Mouse (Mus musculus): ENCODE measurements around the gene Pacsin3. TPM values are rescaled to one million over a fixed set of nuclear protein-coding genes. Genes with fewer than 3 reads are reported as not detected.

Pacsin3 gene
- polyA plus RNA-seq, 1 experiment from 2014 or later: 28.9 TPM

DNA sequence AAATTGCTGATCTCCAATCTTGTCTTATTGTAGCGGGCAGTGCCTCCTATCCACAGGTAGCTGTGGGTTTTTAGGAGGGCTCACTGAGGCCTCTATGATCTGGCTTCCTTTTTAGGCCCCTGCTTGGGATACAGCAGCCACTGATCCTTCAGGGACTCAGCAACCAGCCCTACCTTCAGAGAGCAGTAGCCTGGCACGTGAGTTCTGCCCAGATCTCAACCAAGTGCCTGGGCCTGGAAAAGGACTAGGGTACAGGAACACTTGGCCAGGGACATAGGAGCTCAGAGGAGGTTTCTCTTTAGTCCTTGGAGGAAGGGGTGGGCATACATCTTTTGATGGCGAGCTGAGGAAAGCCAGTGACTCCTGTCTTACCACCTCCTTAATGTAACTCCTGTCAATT is 12.3 kb downstream of the Pacsin3 start:
- no peak overlapping the region for H3K4me3 ChIP-seq (ENCODE audit: low read depth, low read length)
- H3K27me3 ChIP-seq (ENCODE audit: control insufficient read depth, insufficient read depth, low read length): no peaks in the 10 kb centered on the region
- no peak overlapping the region for H3K4me2 ChIP-seq (ENCODE audit: low read depth, low read length, severe bottlenecking)
- no peaks in the 10 kb centered on the region for H3K9me3 ChIP-seq (ENCODE audit: control insufficient read depth, low read length)
- H3K27ac ChIP-seq (ENCODE audit: low read depth, low read length): no peak overlapping the region
- ATAC-seq (replicated peaks; ENCODE audit: low FRiP score) (no peak), DNase-seq (ENCODE audit: low spot score) (no peak)
- H3K4me1 ChIP-seq (replicated peaks; ENCODE audit: control insufficient read depth, insufficient read depth, low read length): peaks cover 9% of the 10 kb centered on the region
- no peak overlapping the region for H3K9ac ChIP-seq (ENCODE audit: low read length)
- 89% methylated on average over 3 of the region's 3 CpGs for WGBS
- H3K36me3 ChIP-seq (ENCODE audit: control insufficient read depth, insufficient read depth, low read length): peaks cover 7% of the 10 kb centered on the region; the same call in 1 of the 2 replicates

DNA sequence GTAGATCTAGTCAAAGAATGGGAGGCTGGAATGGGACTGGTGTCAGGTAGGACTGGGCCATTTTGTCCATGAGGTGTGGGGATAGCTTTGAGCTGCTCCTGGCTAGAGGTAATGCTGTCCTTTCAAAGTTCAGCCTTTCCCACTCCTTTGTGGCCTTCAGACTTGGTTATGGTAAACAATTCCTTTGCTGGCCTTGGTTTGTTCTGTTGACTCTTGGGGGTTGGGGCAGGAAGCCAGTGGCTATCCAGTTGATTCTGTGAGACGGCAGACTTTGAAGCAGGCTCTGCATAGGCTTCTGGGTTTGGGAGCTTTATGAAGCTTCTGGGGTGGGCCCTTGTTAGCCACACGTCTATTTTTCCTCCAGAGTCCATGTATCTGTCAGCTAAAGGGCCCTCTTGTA is 13.0 kb downstream of the Pacsin3 start:
- DNase-seq (ENCODE audit: low spot score): no peak
- Histone ChIP-seq H3K27me3 (ENCODE audit: control insufficient read depth, insufficient read depth, low read length) (no peaks in the 10 kb centered on the region), H3K9me3 (ENCODE audit: control insufficient read depth, low read length) (no peaks in the 10 kb centered on the region), H3K36me3 (ENCODE audit: control insufficient read depth, insufficient read depth, low read length) (peaks cover 5% of the 10 kb centered on the region; the same call in 1 of the 2 replicates), H3K27ac (ENCODE audit: low read depth, low read length) (no peak overlapping the region), H3K4me1 (replicated peaks; ENCODE audit: control insufficient read depth, insufficient read depth, low read length) (peaks cover 9% of the 10 kb centered on the region), H3K4me3 (ENCODE audit: low read depth, low read length) (no peak overlapping the region), H3K9ac (ENCODE audit: low read length) (no peak overlapping the region), H3K4me2 (ENCODE audit: low read depth, low read length, severe bottlenecking) (no peak overlapping the region)
- WGBS: 80% methylated on average over 2 of the region's 2 CpGs
- no peak for ATAC-seq (replicated peaks; ENCODE audit: low FRiP score)

DNA sequence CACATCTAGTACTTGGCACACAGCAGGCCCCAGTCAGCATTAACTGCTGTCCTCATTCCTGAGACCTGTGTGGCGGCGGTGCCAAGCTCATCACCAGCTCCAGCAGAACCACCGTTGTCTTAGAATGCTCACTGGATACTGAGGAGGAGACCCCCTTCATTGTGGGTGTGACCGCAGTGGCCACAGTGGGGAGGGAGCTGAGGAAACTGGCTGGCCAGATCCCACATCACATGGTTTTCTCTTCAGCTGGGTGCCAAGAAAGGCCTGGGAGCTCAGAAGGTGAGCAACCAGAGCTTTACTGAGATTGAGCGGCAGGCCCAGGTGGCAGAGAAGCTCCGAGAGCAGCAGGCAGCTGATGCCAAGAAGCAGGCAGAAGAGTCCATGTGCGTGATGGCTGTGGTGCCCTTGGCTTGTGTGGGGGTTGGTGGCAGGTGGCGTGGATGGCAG is 14.0 kb downstream of the Pacsin3 start:
- Histone ChIP-seq H3K27me3 (ENCODE audit: control insufficient read depth, insufficient read depth, low read length) (no peaks in the 10 kb centered on the region), H3K36me3 (ENCODE audit: control insufficient read depth, insufficient read depth, low read length) (peaks cover 5% of the 10 kb centered on the region; the same call in 1 of the 2 replicates), H3K9me3 (ENCODE audit: control insufficient read depth, low read length) (no peaks in the 10 kb centered on the region), H3K9ac (ENCODE audit: low read length) (no peak overlapping the region), H3K4me1 (replicated peaks; ENCODE audit: control insufficient read depth, insufficient read depth, low read length) (peaks cover 2% of the 10 kb centered on the region; the same call in 1 of the 2 replicates), H3K4me2 (ENCODE audit: low read depth, low read length, severe bottlenecking) (no peak overlapping the region), H3K27ac (ENCODE audit: low read depth, low read length) (no peak overlapping the region), H3K4me3 (ENCODE audit: low read depth, low read length) (no peak overlapping the region)
- DNase-seq (ENCODE audit: low spot score) (no peak), ATAC-seq (replicated peaks; ENCODE audit: low FRiP score) (no peak)
- WGBS: 96% methylated on average over 8 of the region's 8 CpGs

DNA sequence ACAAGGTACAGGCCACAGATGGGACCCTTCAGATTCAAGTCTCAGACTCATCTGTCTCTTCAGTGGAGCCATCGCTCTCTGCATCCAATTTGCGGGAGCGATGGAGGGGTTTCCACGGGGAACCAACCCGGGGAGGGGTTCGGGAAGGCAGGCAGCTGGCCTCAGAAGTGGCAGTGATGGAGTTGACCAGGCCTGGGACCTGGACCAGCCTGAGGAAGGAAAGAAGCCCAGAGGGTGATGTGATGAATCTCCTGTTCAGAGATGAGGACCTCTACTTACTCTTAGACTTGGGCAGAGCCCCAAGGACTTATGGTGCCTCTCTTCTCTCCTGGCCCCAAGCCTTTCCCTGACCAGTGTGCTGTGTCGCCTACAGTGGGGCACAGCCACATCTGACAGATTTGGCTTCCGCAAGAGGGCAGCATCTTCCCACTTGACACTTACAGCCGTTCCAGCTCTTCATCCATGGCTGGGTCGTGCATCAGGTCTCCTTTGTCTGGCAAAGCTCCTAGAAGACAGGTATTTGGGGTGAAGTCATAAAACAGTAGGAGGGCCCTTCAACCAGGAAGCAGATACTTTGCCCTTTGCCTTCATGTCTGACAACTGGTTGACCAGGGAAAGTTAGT is 23.1 kb downstream of the Pacsin3 start:
- Histone ChIP-seq H3K36me3 (ENCODE audit: control insufficient read depth, insufficient read depth, low read length) (peaks cover 8% of the 10 kb centered on the region; the same call in 1 of the 2 replicates), H3K27ac (ENCODE audit: low read depth, low read length) (no peak overlapping the region)
- 48% methylated on average over 10 of the region's 10 CpGs for WGBS

DNA sequence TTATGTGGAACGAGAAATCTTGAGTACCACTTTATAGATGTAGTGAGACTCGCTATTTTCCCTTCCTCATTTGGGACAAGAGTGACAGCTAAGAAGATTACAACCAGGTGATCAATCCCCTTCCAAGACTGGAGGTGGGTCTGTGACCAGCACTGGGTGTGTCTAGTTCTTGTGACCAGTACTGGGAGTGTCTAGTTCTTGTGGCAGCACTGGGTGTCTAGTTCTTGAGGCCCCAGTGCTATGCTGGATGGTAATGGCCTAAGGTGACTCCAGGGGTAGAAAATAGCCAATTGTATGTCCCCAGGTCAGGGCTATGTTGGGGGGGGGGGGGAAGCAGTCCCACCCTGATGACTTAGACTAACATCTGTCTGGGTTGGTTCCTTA is 23.6 kb downstream of the Pacsin3 start:
- Histone ChIP-seq H3K27me3 (ENCODE audit: control insufficient read depth, insufficient read depth, low read length) (no peaks in the 10 kb centered on the region), H3K36me3 (ENCODE audit: control insufficient read depth, insufficient read depth, low read length) (peaks cover 8% of the 10 kb centered on the region; the same call in 1 of the 2 replicates), H3K9me3 (ENCODE audit: control insufficient read depth, low read length) (no peaks in the 10 kb centered on the region), H3K9ac (ENCODE audit: low read length) (no peak overlapping the region), H3K4me1 (replicated peaks; ENCODE audit: control insufficient read depth, insufficient read depth, low read length) (no peaks in the 10 kb centered on the region), H3K4me2 (ENCODE audit: low read depth, low read length, severe bottlenecking) (no peak overlapping the region), H3K27ac (ENCODE audit: low read depth, low read length) (no peak overlapping the region), H3K4me3 (ENCODE audit: low read depth, low read length) (no peak overlapping the region)
- DNase-seq (ENCODE audit: low spot score): no peak
- ATAC-seq (replicated peaks; ENCODE audit: low FRiP score): peak; percentile 29; the same call in 1 of the 2 replicates
- 91% methylated on average over 2 of the region's 2 CpGs for WGBS

More for the DNA sequence above, 23.1 kb downstream of the Pacsin3 start:
- no peaks in the 10 kb centered on the region for H3K27me3 ChIP-seq (ENCODE audit: control insufficient read depth, insufficient read depth, low read length)
- no peaks in the 10 kb centered on the region for H3K4me1 ChIP-seq (replicated peaks; ENCODE audit: control insufficient read depth, insufficient read depth, low read length)
- ATAC-seq (replicated peaks; ENCODE audit: low FRiP score) (peak; percentile 64), DNase-seq (ENCODE audit: low spot score) (peak; percentile 78)
- no peak overlapping the region for H3K4me2 ChIP-seq (ENCODE audit: low read depth, low read length, severe bottlenecking)
- no peaks in the 10 kb centered on the region for H3K9me3 ChIP-seq (ENCODE audit: control insufficient read depth, low read length)
- no peak overlapping the region for H3K4me3 ChIP-seq (ENCODE audit: low read depth, low read length)
- H3K9ac ChIP-seq (ENCODE audit: low read length): no peak overlapping the region

DNA sequence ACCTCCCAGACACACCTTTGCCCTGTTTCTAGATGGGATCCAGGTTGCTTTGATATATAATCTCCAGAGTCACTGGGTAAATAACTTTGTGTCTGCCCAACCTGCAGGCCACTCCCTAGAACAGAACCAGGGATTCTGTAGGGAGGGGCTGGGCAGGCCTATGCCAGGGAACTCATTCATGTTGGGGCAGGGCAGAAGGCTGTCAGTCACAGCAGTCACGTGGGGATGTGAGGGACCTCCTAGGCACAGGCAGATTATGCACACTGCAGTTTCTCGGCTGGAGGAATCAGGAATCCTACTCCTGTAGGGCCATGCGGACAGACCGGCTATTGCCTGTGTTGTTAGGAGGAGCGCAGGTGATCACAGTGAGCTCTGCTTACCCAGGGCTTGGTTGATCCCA is 25.6 kb downstream of the Pacsin3 start:
- 48% methylated on average over 5 of the region's 5 CpGs for WGBS
- no peak overlapping the region for H3K4me2 ChIP-seq (ENCODE audit: low read depth, low read length, severe bottlenecking)
- H3K36me3 ChIP-seq (ENCODE audit: control insufficient read depth, insufficient read depth, low read length): no peaks in the 10 kb centered on the region; the same call in 1 of the 2 replicates
- H3K27ac ChIP-seq (ENCODE audit: low read depth, low read length): no peak overlapping the region
- no peaks in the 10 kb centered on the region for H3K9me3 ChIP-seq (ENCODE audit: control insufficient read depth, low read length)
- H3K9ac ChIP-seq (ENCODE audit: low read length): no peak overlapping the region
- DNase-seq (ENCODE audit: low spot score) (no peak), ATAC-seq (replicated peaks; ENCODE audit: low FRiP score) (no peak; the same call in 1 of the 2 replicates)
- H3K4me1 ChIP-seq (replicated peaks; ENCODE audit: control insufficient read depth, insufficient read depth, low read length): no peaks in the 10 kb centered on the region
- no peaks in the 10 kb centered on the region for H3K27me3 ChIP-seq (ENCODE audit: control insufficient read depth, insufficient read depth, low read length)
- no peak overlapping the region for H3K4me3 ChIP-seq (ENCODE audit: low read depth, low read length)

DNA sequence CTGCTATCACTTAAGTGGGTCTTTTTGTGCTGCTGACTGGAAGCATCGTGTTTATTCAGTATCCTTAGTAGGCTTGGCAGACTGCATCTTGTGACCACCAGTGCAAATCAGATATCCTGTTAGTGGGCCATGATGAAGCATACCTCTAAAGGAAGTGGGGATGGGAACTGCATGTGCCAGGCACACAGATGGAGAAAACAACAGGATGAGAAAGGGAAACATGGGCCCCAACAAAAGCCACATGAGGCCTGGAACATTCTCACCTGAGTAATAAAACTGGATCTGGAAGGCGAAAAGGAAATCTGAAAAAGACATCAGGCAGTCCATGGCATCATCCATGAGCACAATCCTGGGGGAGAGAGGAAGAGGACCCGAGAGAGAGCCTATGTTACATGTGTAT is 28.2 kb downstream of the Pacsin3 start:
- H3K9me3 ChIP-seq (ENCODE audit: control insufficient read depth, low read length): no peaks in the 10 kb centered on the region
- H3K27ac ChIP-seq (ENCODE audit: low read depth, low read length): no peak overlapping the region
- H3K9ac ChIP-seq (ENCODE audit: low read length): no peak overlapping the region; the same call in 1 of the 2 replicates
- DNase-seq (ENCODE audit: low spot score): no peak
- H3K27me3 ChIP-seq (ENCODE audit: control insufficient read depth, insufficient read depth, low read length): no peaks in the 10 kb centered on the region
- no peak for ATAC-seq (replicated peaks; ENCODE audit: low FRiP score)
- WGBS: 88% methylated on average over 3 of the region's 3 CpGs
- no peak overlapping the region for H3K4me2 ChIP-seq (ENCODE audit: low read depth, low read length, severe bottlenecking)
- no peaks in the 10 kb centered on the region for H3K36me3 ChIP-seq (ENCODE audit: control insufficient read depth, insufficient read depth, low read length)
- H3K4me1 ChIP-seq (replicated peaks; ENCODE audit: control insufficient read depth, insufficient read depth, low read length): no peaks in the 10 kb centered on the region
- no peak overlapping the region for H3K4me3 ChIP-seq (ENCODE audit: low read depth, low read length)

DNA sequence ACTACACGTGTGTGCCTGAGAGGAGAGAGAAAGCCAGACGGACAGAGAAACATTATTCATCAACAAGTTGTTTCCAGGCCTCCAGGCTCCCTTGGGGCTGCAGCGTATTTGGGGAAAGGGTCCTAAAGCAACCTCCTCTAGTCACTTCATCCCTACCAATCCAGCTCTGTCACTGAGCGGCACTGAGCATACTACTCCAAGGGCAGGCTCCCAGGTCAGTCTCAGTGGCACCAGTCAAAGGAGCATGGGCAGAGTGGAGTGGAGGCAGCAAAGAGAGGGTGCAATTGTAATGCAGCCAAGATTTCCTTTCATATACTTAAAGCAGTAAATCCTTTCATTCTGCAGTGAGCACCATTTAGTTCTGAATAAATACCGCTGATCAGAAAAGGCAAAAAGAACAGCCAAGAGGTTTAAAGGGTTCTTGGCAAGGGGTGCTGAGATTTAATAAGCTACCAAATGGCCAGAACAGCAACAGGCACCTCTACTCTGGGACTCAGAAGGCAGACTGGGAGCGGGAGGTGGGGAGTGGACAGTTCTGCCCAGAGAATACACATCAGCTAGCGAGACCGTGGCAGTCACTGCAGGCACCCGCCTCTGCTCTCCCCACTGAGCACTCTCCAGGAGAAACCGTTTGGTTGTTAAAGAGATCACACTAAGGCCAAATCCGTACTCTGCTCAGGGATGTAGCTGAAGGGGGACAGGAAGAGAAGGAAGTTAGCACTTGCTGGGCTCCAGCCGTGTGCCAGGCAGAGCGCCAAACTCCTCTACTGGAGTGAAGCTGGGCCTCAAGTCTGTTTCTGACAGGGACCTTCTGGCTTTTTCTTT is 28.8 kb downstream of the Pacsin3 start:
- no peak overlapping the region for H3K4me2 ChIP-seq (ENCODE audit: low read depth, low read length, severe bottlenecking)
- no peak overlapping the region for H3K4me3 ChIP-seq (ENCODE audit: low read depth, low read length)
- H3K27ac ChIP-seq (ENCODE audit: low read depth, low read length): no peak overlapping the region
- DNase-seq (ENCODE audit: low spot score) (no peak), ATAC-seq (replicated peaks; ENCODE audit: low FRiP score) (no peak)
- H3K9me3 ChIP-seq (ENCODE audit: control insufficient read depth, low read length): no peaks in the 10 kb centered on the region
- H3K27me3 ChIP-seq (ENCODE audit: control insufficient read depth, insufficient read depth, low read length): no peaks in the 10 kb centered on the region
- no peak overlapping the region; the same call in 1 of the 2 replicates for H3K9ac ChIP-seq (ENCODE audit: low read length)
- WGBS: 76% methylated on average over 13 of the region's 13 CpGs
- no peaks in the 10 kb centered on the region for H3K4me1 ChIP-seq (replicated peaks; ENCODE audit: control insufficient read depth, insufficient read depth, low read length)
- no peaks in the 10 kb centered on the region for H3K36me3 ChIP-seq (ENCODE audit: control insufficient read depth, insufficient read depth, low read length)
